Mouse (Mus musculus) CD4-positive, CD25-positive, alpha-beta regulatory T cell, adult 9 weeks (primary cell): ENCODE data around the gene Bcl6. TPM values are rescaled to one million over a fixed set of nuclear protein-coding genes. Genes with fewer than 3 reads are reported as not detected.

Experiments
- polyA plus RNA-seq: library from polyadenylated mRNA; unstranded; fragments of 100-300 nt; shearing (Covaris generic); gene quantifications from one replicate; pipeline ENCODE4 v1.2.1, GENCODE M21; 2017

Bcl6 gene
- 25.7 TPM for polyA plus RNA-seq

DNA sequence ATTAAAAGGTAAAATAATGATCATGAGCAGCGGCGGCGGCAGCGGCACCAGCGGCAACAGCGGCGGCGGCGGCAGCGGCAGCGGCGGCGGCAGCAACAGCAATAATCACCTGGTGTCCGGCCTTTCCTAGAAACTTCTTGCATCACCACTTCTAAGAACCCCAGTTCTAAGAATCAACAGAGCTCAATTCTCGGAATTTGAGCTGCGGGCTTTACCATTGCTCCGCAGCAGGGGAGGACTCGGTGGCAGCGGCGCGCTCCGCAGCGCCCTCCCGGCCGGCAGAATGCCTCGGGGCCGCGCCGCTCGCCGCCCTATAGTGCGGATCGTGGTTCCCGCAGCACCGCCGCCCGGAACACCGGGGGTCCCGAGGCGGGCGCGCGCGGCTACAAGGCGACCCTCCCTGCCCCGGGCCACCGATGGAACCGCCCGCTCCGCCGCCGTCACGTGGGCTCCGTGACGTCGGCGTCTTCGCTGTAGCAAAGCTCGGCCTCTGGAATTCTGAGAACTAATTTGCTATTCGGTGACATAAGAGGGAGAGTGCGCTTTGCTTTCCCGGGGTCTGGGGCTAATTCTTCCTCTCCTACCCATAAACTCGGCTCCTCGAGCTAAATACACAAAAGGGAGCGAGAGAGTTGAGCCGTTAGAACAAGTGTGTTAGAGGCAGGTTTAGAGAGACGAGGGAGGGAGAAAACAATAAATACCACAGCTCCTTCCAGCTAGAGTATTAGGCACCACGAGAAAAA is at the start of gene Bcl6, which contains the start of gene Gm37419:
Gene Bcl6 (minus strand): TSS at position 387 of the 743 bp plus-strand sequence.
Gene Gm37419 (plus strand): TSS at position 17 of the 743 bp plus-strand sequence.

GRCm38 (mm10) chr16:23932294-23932693 is 56.4 kb downstream of the Bcl6 start, which contains the start of gene Rtp2:
TSS of gene Rtp2 (minus strand) at chr16:23932394.

Other genes starting within 250 kb of the Bcl6 start
- not detected for gene Sst, start 97.9 kb downstream of the Bcl6 start, polyA plus RNA-seq
- gene Rtp2, start 56.5 kb downstream of the Bcl6 start, polyA plus RNA-seq = not detected
- gene Gm37419, start 370 bp downstream of the Bcl6 start, polyA plus RNA-seq = not detected